Mouse (Mus musculus): ENCODE measurements at regions not wholly inside any gene's neighbourhood (a gene's known extent, or its start where the extent isn't known, plus 50 kb on each side); places are given as distances from the start of the nearest gene placed in this dataset.

GRCm38 (mm10) chr11:45670156-45670830, 181.6 kb upstream of the Clint1 start:
- no peak for ATAC-seq
- Histone ChIP-seq H3K4me1 (replicated peaks; ENCODE audit: control insufficient read depth, insufficient read depth, low read length) (no peaks in the 10 kb centered on the region), H3K9ac (ENCODE audit: low read depth, low read length) (no peak overlapping the region), H3K9me3 (ENCODE audit: control insufficient read depth) (no peaks in the 10 kb centered on the region), H3K27ac (ENCODE audit: low read depth, low read length) (no peak overlapping the region), H3K27me3 (replicated peaks; ENCODE audit: control insufficient read depth, insufficient read depth, low read length) (no peaks in the 10 kb centered on the region), H3K4me2 (replicated peaks; ENCODE audit: low read depth) (no peak overlapping the region), H3K36me3 (ENCODE audit: control insufficient read depth, insufficient read depth) (no peaks in the 10 kb centered on the region), H3K4me3 (ENCODE audit: low read depth, low read length) (no peak overlapping the region)
- no peak for TF ChIP-seq CTCF (IDR thresholded peaks at IDR 0.05; ENCODE audit: low read depth)
- 43% methylated on average over 8 of the region's 8 CpGs for WGBS

GRCm38 (mm10) chr11:45678666-45679292, 173.1 kb upstream of the Clint1 start:
- Histone ChIP-seq H3K9me3 (ENCODE audit: control insufficient read depth) (no peaks in the 10 kb centered on the region), H3K4me2 (replicated peaks; ENCODE audit: low read depth) (no peak overlapping the region; the same call in 1 of the 2 replicates), H3K4me3 (ENCODE audit: low read depth, low read length) (no peak overlapping the region), H3K4me1 (replicated peaks; ENCODE audit: control insufficient read depth, insufficient read depth, low read length) (no peaks in the 10 kb centered on the region), H3K27me3 (replicated peaks; ENCODE audit: control insufficient read depth, insufficient read depth, low read length) (no peaks in the 10 kb centered on the region), H3K9ac (ENCODE audit: low read depth, low read length) (no peak overlapping the region), H3K27ac (ENCODE audit: low read depth, low read length) (no peak overlapping the region), H3K36me3 (ENCODE audit: control insufficient read depth, insufficient read depth) (no peaks in the 10 kb centered on the region)
- peak; percentile 85 for TF ChIP-seq CTCF (IDR thresholded peaks at IDR 0.05; ENCODE audit: low read depth)
- 51% methylated on average over 11 of the region's 11 CpGs for WGBS
- no peak for ATAC-seq

GRCm38 (mm10) chr11:45679293-45679673, 172.6 kb upstream of the Clint1 start:
- WGBS = 69% methylated on average over 9 of the region's 9 CpGs
- Histone ChIP-seq H3K9ac (ENCODE audit: low read depth, low read length) (no peak overlapping the region), H3K4me3 (ENCODE audit: low read depth, low read length) (no peak overlapping the region), H3K36me3 (ENCODE audit: control insufficient read depth, insufficient read depth) (no peaks in the 10 kb centered on the region), H3K27ac (ENCODE audit: low read depth, low read length) (no peak overlapping the region), H3K4me2 (replicated peaks; ENCODE audit: low read depth) (no peak overlapping the region), H3K4me1 (replicated peaks; ENCODE audit: control insufficient read depth, insufficient read depth, low read length) (no peaks in the 10 kb centered on the region), H3K9me3 (ENCODE audit: control insufficient read depth) (no peaks in the 10 kb centered on the region), H3K27me3 (replicated peaks; ENCODE audit: control insufficient read depth, insufficient read depth, low read length) (no peaks in the 10 kb centered on the region)
- no peak for ATAC-seq
- TF ChIP-seq CTCF (IDR thresholded peaks at IDR 0.05; ENCODE audit: low read depth) = no peak

- no peaks in the 10 kb centered on the region for H3K4me1 ChIP-seq (replicated peaks; ENCODE audit: control insufficient read depth, insufficient read depth, low read length)
- no peak overlapping the region for H3K9ac ChIP-seq (ENCODE audit: low read depth, low read length)
- WGBS = 89% methylated on average over 5 of the region's 5 CpGs
- H3K4me3 ChIP-seq (ENCODE audit: low read depth, low read length) = no peak overlapping the region
- no peaks in the 10 kb centered on the region for H3K36me3 ChIP-seq (ENCODE audit: control insufficient read depth, insufficient read depth)
- no peak for TF ChIP-seq CTCF (IDR thresholded peaks at IDR 0.05; ENCODE audit: low read depth)
- no peak overlapping the region for H3K27ac ChIP-seq (ENCODE audit: low read depth, low read length)
- H3K27me3 ChIP-seq (replicated peaks; ENCODE audit: control insufficient read depth, insufficient read depth, low read length) = no peaks in the 10 kb centered on the region
- no peak overlapping the region for H3K4me2 ChIP-seq (replicated peaks; ENCODE audit: low read depth)
- H3K9me3 ChIP-seq (ENCODE audit: control insufficient read depth) = no peaks in the 10 kb centered on the region
- no peak for ATAC-seq
These were observed 166.3 kb upstream of the Clint1 start for GRCm38 (mm10) chr11:45685571-45685970.

GRCm38 (mm10) chr11:45693206-45693605, 158.6 kb upstream of the Clint1 start:
- no peak for TF ChIP-seq CTCF (IDR thresholded peaks at IDR 0.05; ENCODE audit: low read depth)
- Histone ChIP-seq H3K9ac (ENCODE audit: low read depth, low read length) (no peak overlapping the region), H3K4me1 (replicated peaks; ENCODE audit: control insufficient read depth, insufficient read depth, low read length) (no peaks in the 10 kb centered on the region), H3K27ac (ENCODE audit: low read depth, low read length) (no peak overlapping the region), H3K4me3 (ENCODE audit: low read depth, low read length) (no peak overlapping the region), H3K27me3 (replicated peaks; ENCODE audit: control insufficient read depth, insufficient read depth, low read length) (no peaks in the 10 kb centered on the region), H3K4me2 (replicated peaks; ENCODE audit: low read depth) (no peak overlapping the region), H3K36me3 (ENCODE audit: control insufficient read depth, insufficient read depth) (no peaks in the 10 kb centered on the region), H3K9me3 (ENCODE audit: control insufficient read depth) (no peaks in the 10 kb centered on the region)
- 43% methylated on average over 6 of the region's 6 CpGs for WGBS
- no peak for ATAC-seq

- H3K4me3 ChIP-seq (ENCODE audit: low read depth, low read length) = no peak overlapping the region
- no peaks in the 10 kb centered on the region for H3K27me3 ChIP-seq (replicated peaks; ENCODE audit: control insufficient read depth, insufficient read depth, low read length)
- WGBS = 68% methylated on average over 3 of the region's 3 CpGs
- no peaks in the 10 kb centered on the region for H3K9me3 ChIP-seq (ENCODE audit: control insufficient read depth)
- H3K4me2 ChIP-seq (replicated peaks; ENCODE audit: low read depth) = no peak overlapping the region
- ATAC-seq = no peak
- TF ChIP-seq CTCF (IDR thresholded peaks at IDR 0.05; ENCODE audit: low read depth) = no peak
- H3K9ac ChIP-seq (ENCODE audit: low read depth, low read length) = no peak overlapping the region
- H3K27ac ChIP-seq (ENCODE audit: low read depth, low read length) = no peak overlapping the region
- H3K36me3 ChIP-seq (ENCODE audit: control insufficient read depth, insufficient read depth) = no peaks in the 10 kb centered on the region
- H3K4me1 ChIP-seq (replicated peaks; ENCODE audit: control insufficient read depth, insufficient read depth, low read length) = no peaks in the 10 kb centered on the region
These were observed 150.3 kb upstream of the Clint1 start for GRCm38 (mm10) chr11:45701506-45701905.
